Mouse (Mus musculus): ENCODE measurements at regions not wholly inside any gene's neighbourhood (a gene's known extent, or its start where the extent isn't known, plus 50 kb on each side); places are given as distances from the start of the nearest gene placed in this dataset.

DNA sequence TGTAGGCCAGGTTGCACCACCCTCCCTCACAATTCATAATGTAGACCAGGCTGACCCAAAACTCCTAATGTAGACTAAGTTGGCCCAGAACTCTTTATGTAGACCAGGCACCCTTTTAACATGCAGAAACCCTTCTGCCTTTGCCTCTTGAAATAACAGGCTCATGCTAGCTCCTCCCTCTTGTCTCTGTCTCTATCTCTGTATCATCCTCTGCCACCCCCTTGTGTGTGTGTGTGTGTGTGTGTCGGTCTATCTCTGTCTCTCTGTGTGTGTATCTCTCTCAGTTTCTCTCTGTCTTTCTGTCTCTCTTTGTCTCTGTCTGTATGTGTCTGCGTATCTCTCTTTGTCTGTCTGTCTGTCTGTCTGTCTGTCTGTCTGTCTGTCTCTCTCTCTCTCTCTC is 51.5 kb upstream of the Otos start:
- TF ChIP-seq GATA1 (IDR thresholded peaks at IDR 0.05; ENCODE audit: low read length) (no peak), TAL1 (IDR thresholded peaks at IDR 0.05; ENCODE audit: low read length) (no peak)
